Mouse (Mus musculus): ENCODE results near the gene Cwc25. TPM values are rescaled to one million over a fixed set of nuclear protein-coding genes. Genes with fewer than 3 reads are reported as not detected.

Cwc25 gene
- polyA plus RNA-seq, 1 experiment from 2014 or later = 11.9 TPM

Small RNAs within 50 kb of the gene (microRNA-seq; reads per million reads assigned to microRNA genes)
- gene Mir8102 = not detected

Other genes starting within 250 kb of the Cwc25 start
- gene Srcin1, start 190.4 kb downstream of the Cwc25 start, polyA plus RNA-seq (2015; fragmentation: Nextera tagmentation; extraction: Ambion mirVana) = 0.10 and 0.12 TPM in 2 replicates
- gene Epop, start 136.9 kb downstream of the Cwc25 start, polyA plus RNA-seq (2015; fragmentation: Nextera tagmentation; extraction: Ambion mirVana) = 1.1 and 1.3 TPM in 2 replicates
- gene Mllt6, start 103.1 kb downstream of the Cwc25 start, polyA plus RNA-seq (2015; fragmentation: Nextera tagmentation; extraction: Ambion mirVana) = 2.2 and 2.6 TPM in 2 replicates
- gene Cisd3, start 80.7 kb downstream of the Cwc25 start, polyA plus RNA-seq (2015; fragmentation: Nextera tagmentation; extraction: Ambion mirVana) = 120 and 135 TPM in 2 replicates
- gene Pcgf2, start 66.1 kb downstream of the Cwc25 start, polyA plus RNA-seq (2015; fragmentation: Nextera tagmentation; extraction: Ambion mirVana) = 11.9 and 12.1 TPM in 2 replicates
- gene Psmb3, start 63.2 kb downstream of the Cwc25 start, polyA plus RNA-seq (2015; fragmentation: Nextera tagmentation; extraction: Ambion mirVana) = 419 and 429 TPM in 2 replicates
- 0.71 and 0.86 TPM in 2 replicates for gene Pip4k2b, start 21.9 kb downstream of the Cwc25 start, polyA plus RNA-seq (2015; fragmentation: Nextera tagmentation; extraction: Ambion mirVana)
- gene 1700001P01Rik, start 9.4 kb upstream of the Cwc25 start, polyA plus RNA-seq (2015; fragmentation: Nextera tagmentation; extraction: Ambion mirVana) = not detected in 2 replicates
- 466 and 491 TPM in 2 replicates for gene Rpl23, start 15.9 kb upstream of the Cwc25 start, polyA plus RNA-seq (2015; fragmentation: Nextera tagmentation; extraction: Ambion mirVana)
- gene Lasp1, start 32.4 kb upstream of the Cwc25 start, polyA plus RNA-seq (2015; fragmentation: Nextera tagmentation; extraction: Ambion mirVana) = 141 and 148 TPM in 2 replicates
- 4.1 TPM in 2 replicates for gene B230217C12Rik, start 74.2 kb upstream of the Cwc25 start, polyA plus RNA-seq (2015; fragmentation: Nextera tagmentation; extraction: Ambion mirVana)
- gene Fbxo47, start 117.6 kb upstream of the Cwc25 start, polyA plus RNA-seq (2015; fragmentation: Nextera tagmentation; extraction: Ambion mirVana) = 0.26 and 0.78 TPM in 2 replicates
- gene Plxdc1, start 219.9 kb upstream of the Cwc25 start, polyA plus RNA-seq (2015; fragmentation: Nextera tagmentation; extraction: Ambion mirVana) = 0.34 and 0.65 TPM in 2 replicates
- 9.0 and 9.9 TPM in 2 replicates for gene Arl5c, start 229.6 kb upstream of the Cwc25 start, polyA plus RNA-seq (2015; fragmentation: Nextera tagmentation; extraction: Ambion mirVana)

Measured in intestine, embryonic 16.5 days (tissue).